Mouse (Mus musculus) adipocyte (in vitro differentiated cells): Measurements from ENCODE around the gene Pnpla1.
"Not testable (repeated sequence)": the region's sequence is repeated elsewhere in the genome, so short reads cannot be mapped to it uniquely, and the experiment has no call there.

Source experiments
- DNase-seq: peaks from one replicate; pipeline ENCODE4 v3.0.0-alpha.2; 2016; ENCODE audit warnings: low spot score

Gene Pnpla1

DNA sequence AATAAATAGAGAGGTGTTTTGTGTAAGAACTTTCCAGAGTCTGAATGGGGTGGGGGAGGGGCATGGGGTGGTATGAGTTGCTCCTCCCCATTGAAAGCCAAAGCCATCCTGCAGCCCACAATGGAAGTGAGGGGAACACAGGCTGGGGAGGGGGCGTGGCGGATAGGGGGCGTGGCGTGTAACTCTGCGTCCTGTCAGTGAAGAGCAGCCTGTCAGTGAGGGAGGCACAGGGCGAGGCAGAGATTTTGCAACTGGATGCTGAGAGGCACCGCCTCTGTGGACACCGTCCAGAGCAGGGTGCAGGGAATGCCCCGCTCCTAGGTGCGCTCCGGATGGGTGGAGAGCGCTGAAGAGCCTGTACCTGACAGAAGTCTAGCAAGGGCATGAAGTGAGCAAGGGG lies at the start of gene Pnpla1:
Pnpla1 (plus strand) TSS at position 207 of the 400 bp plus-strand sequence.
- no peak for DNase-seq

- DNase-seq, result no peak
Observed at GRCm38 (mm10) chr17:28808714-28809113, 49.5 kb upstream of the Pnpla1 start.

GRCm38 (mm10) chr17:28809175-28809831 lies 48.9 kb upstream of the Pnpla1 start:
- DNase-seq, result no peak

- no peak for DNase-seq
Observed at GRCm38 (mm10) chr17:28812345-28812744, 45.9 kb upstream of the Pnpla1 start.

- DNase-seq, result no peak
Observed at GRCm38 (mm10) chr17:28814529-28815097, 43.6 kb upstream of the Pnpla1 start.

DNA sequence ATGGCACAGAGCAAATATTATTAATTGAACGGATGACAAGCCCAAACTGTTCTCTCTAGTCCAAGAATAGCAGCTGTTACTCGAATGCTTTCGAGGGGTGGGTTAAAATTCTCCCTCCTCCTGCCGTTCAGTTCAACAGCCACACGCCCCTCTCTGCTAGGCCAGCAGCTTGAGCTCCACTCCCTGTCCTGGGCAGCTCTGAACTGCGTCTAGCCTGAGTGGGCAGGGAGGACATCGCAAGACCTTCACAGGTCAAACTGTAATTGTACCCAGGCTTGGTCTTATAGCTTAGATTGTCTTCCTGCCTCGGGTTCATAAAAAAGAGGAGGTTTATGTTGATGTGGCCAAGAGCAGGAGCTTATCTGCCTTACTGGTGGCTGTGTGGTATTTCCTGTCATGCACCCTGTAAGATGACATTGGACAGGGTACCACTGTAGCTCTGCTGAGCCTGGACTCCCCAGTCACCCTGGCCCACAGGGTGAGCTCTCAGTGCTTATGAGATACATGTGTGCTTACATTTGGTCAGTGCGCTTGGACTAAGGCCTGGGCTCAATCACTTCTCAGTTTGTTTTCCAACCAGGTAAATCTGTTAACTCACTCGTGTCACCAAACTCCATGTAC lies 42.7 kb upstream of the Pnpla1 start:
- no peak for DNase-seq

GRCm38 (mm10) chr17:28816326-28816725 lies 41.9 kb upstream of the Pnpla1 start:
- DNase-seq, result not testable (repeated sequence)

DNA sequence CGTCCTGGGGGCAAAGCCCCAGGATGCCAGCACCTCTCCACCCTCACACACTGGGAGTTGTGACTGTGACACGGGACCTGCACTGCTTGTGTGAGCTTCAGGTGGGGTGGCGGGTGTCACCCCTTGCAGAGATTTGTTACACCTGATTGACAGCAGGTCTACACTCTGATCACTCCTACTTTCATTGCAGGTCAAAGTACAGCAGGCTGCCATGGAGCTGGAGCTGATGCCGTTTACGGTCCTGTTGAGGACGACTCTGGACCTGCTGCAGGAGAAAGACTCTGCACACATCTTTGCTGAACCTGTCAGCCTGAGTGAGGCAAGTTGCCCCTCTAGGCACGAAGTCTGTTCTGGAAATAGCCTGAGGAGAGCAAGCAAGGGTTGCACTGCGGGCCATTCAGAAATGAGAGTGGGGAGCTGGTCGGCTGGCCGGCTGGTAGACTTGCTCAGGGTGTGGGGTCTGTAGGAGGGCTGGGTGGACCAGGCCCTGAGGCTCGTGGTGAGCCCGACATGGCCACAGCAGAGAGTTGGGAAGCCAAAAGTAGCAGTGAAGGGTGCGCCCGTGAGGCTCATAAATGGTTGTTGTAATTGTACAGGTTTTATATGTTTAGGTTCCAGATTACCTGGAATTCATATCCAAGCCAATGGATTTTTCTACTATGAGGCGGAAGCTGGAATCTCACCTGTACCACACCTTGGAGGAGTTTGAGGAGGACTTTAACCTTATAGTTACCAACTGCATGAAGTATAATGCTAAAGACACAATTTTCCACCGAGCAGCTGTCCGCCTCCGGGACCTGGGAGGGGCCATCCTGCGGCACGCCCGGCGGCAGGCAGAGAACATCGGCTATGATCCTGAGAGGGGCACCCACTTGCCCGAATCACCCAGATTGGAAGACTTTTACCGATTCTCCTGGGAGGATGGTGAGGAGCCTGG lies 41.1 kb upstream of the Pnpla1 start:
- DNase-seq, result no peak

GRCm38 (mm10) chr17:28820189-28820588 lies 38.0 kb upstream of the Pnpla1 start:
- no peak for DNase-seq

- DNase-seq, result no peak
Observed at GRCm38 (mm10) chr17:28823004-28823745, 35.0 kb upstream of the Pnpla1 start.

DNA sequence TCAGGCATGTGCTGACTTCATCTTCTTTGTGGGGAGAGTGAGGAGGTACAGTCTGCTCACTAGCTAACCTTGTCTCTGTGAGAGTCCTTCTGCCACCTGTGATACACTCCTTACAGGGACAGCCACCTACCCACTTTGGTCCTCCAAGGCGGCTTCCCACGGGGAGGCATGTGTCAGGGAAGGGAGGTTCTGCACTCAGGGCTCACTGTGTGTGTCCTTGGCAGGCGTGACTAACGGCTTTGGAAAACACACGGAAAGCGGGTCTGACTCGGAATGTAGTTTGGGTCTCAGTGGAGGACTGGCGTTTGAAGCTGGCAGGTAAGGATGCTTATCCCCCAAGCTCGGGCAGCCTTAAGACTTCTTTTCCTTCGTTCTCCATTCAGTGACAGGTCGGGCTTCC lies 34.5 kb upstream of the Pnpla1 start:
- no peak for DNase-seq

GRCm38 (mm10) chr17:28824896-28825295 lies 33.3 kb upstream of the Pnpla1 start:
- DNase-seq, result no peak

- DNase-seq, result no peak
Observed at GRCm38 (mm10) chr17:28825359-28826041, 32.7 kb upstream of the Pnpla1 start.

GRCm38 (mm10) chr17:28827665-28828231 lies 30.5 kb upstream of the Pnpla1 start:
- no peak for DNase-seq

GRCm38 (mm10) chr17:28829120-28829519 lies 29.1 kb upstream of the Pnpla1 start:
- DNase-seq, result no peak

DNA sequence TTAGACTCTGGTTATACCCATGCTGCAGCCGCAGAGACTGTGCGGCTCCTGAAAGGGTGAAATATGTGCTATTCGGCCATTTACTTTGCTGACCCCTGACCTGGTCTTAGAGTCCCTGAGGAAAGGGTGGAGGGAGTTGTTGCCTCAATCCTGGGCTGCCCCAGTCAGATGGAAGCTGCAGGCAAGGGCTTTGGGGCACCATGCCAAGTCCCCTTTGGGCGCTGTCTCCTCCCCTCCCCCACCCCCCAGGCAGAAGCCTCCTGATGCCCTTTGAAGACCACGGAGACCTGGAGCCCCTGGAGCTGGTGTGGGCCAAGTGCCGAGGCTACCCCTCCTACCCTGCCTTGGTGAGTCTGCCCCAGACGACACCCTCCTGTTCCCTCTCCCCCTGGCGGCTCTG lies 27.1 kb upstream of the Pnpla1 start:
- DNase-seq, result peak; percentile 26

- no peak for DNase-seq
Observed at GRCm38 (mm10) chr17:28832040-28832439, 26.2 kb upstream of the Pnpla1 start.

DNA sequence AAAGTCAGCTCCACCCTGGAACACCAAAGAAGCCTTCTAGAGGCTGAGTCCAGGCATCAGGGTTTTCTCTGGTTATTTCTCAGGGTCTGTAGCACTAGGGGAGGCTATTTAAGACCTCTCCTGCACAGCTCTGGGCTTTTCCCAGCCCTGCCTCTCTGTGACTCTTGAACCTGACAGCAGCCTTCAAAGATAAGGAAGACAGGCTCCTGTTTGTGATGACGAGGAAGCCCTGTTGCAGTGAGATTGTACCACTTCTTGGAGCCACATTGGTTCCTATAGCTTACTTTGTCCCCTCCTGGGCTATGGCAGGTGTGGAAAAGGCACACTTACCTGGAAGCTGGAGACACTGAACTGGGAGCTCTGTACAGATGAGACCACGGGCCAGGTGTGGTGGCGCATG lies 25.3 kb upstream of the Pnpla1 start:
- no peak for DNase-seq

- DNase-seq, result peak; percentile 79
Observed at GRCm38 (mm10) chr17:28834676-28835075, 23.5 kb upstream of the Pnpla1 start.

- no peak for DNase-seq
Observed at GRCm38 (mm10) chr17:28837840-28838239, 20.4 kb upstream of the Pnpla1 start.

DNA sequence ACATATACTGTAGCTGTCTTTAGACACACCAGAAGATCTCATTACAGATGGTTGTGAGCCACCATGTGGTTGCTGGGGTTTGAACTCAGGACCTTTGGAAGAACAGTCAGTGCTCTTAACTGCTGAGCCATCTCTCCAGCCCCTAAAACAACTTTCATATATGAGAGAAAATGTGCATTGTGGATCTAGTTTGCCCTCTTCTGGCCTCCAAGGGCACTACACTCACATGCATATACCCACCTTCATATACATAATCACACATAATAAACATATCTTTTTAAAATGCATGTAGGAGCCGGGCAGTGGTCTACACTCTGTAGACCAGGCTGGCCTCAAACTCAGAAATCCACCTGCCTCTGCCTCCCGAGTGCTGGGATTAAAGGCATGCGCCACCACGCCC lies 16.3 kb upstream of the Pnpla1 start:
- DNase-seq, result not testable (repeated sequence)
